Mouse (Mus musculus) lung, embryonic 15.5 days (tissue): ENCODE measurements at regions not wholly inside any gene's neighbourhood (a gene's known extent, or its start where the extent isn't known, plus 50 kb on each side); places are given as distances from the start of the nearest gene placed in this dataset.
"Not testable (repeated sequence)": the region's sequence is repeated elsewhere in the genome, so short reads cannot be mapped to it uniquely, and the experiment has no call there.

Source experiments
- ATAC-seq: fragments of 200-750 bp; cut with Nextera tagmentation; 2 replicates; pipeline ENCODE4 v1.8.0; 2017; ENCODE audit warnings: moderate number of reproducible peaks, borderline replicate concordance; ENCODE audit not compliant: low FRiP score, low TSS enrichment; ENCODE audit errors: extremely low read depth
- H3K27ac ChIP-seq: fragments of 300-500 bp; sonication (generic); 2 replicates; pipeline ENCODE4 v1.5.1; 2015; ENCODE audit warnings: moderate library complexity, mild to moderate bottlenecking, inconsistent platforms
- H3K27me3 ChIP-seq: fragments of 300-500 bp; sonication (generic); 2 replicates; pipeline ENCODE4 v1.6.1; 2015; ENCODE audit warnings: inconsistent platforms
- H3K36me3 ChIP-seq: fragments of 300-500 bp; sonication (generic); 2 replicates; pipeline ENCODE4 v1.6.1; 2015; ENCODE audit warnings: inconsistent platforms
- H3K4me1 ChIP-seq: fragments of 300-500 bp; sonication (generic); 2 replicates; pipeline ENCODE4 v1.6.1; 2015; ENCODE audit warnings: inconsistent platforms
- H3K4me2 ChIP-seq: fragments of 300-500 bp; sonication (generic); 2 replicates; pipeline ENCODE4 v1.6.1; 2015; ENCODE audit warnings: inconsistent platforms, mild to moderate bottlenecking, moderate library complexity
- H3K4me3 ChIP-seq: fragments of 300-500 bp; sonication (generic); 2 replicates; pipeline ENCODE4 v1.5.1; 2015; ENCODE audit warnings: mild to moderate bottlenecking, inconsistent platforms
- H3K9ac ChIP-seq: fragments of 300-500 bp; sonication (generic); 2 replicates; pipeline ENCODE4 v1.6.1; 2015; ENCODE audit warnings: inconsistent platforms
- H3K9me3 ChIP-seq: fragments of 300-500 bp; sonication (generic); 2 replicates; pipeline ENCODE4 v1.6.1; 2016; ENCODE audit warnings: inconsistent platforms
- WGBS: fragments of 180-500 bp; shearing (Covaris S2); methylation state at CpG from one replicate; pipeline ENCODE4 v1.1.7; 2015; 5-methylcytosine and 5-hydroxymethylcytosine counted together

GRCm38 (mm10) chr4:3497392-3497791 lies 312.2 kb upstream of the Vmn1r3 start:
- H3K4me1 ChIP-seq, H3K27me3 ChIP-seq, H3K4me3 ChIP-seq, H3K27ac ChIP-seq, H3K36me3 ChIP-seq, H3K4me2 ChIP-seq, H3K9ac ChIP-seq, ATAC-seq, H3K9me3 ChIP-seq: not testable (repeated sequence)
- no CpG with 5 or more reads among the region's 3 CpGs for WGBS

GRCm38 (mm10) chr4:3495987-3496386 lies 310.8 kb upstream of the Vmn1r3 start:
- not testable (repeated sequence) for H3K27ac ChIP-seq, H3K9me3 ChIP-seq, H3K4me3 ChIP-seq, H3K4me1 ChIP-seq, H3K36me3 ChIP-seq, H3K9ac ChIP-seq, H3K27me3 ChIP-seq, H3K4me2 ChIP-seq, ATAC-seq
- WGBS, result 57% methylated on average over 1 of the region's 1 CpGs

- not testable (repeated sequence) for H3K4me2 ChIP-seq, H3K4me3 ChIP-seq, H3K9me3 ChIP-seq, H3K27ac ChIP-seq, ATAC-seq, H3K36me3 ChIP-seq, H3K9ac ChIP-seq, H3K4me1 ChIP-seq, H3K27me3 ChIP-seq
- no CpG with 5 or more reads among the region's 5 CpGs for WGBS
Observed at GRCm38 (mm10) chr4:3494123-3494681, 309.0 kb upstream of the Vmn1r3 start.

- H3K36me3 ChIP-seq, H3K4me3 ChIP-seq, ATAC-seq, H3K27ac ChIP-seq, H3K4me2 ChIP-seq, H3K4me1 ChIP-seq, H3K9ac ChIP-seq, H3K27me3 ChIP-seq, H3K9me3 ChIP-seq: not testable (repeated sequence)
- WGBS, result no CpG with 5 or more reads among the region's 5 CpGs
Observed at GRCm38 (mm10) chr4:3490901-3491300, 305.7 kb upstream of the Vmn1r3 start.

GRCm38 (mm10) chr4:3482092-3482491 lies 296.9 kb upstream of the Vmn1r3 start:
- Histone ChIP-seq H3K4me3 (no peak overlapping the region), H3K36me3 (no peaks in the 10 kb centered on the region), H3K9ac (no peak overlapping the region), H3K9me3 (no peaks in the 10 kb centered on the region), H3K4me1 (no peaks in the 10 kb centered on the region), H3K27me3 (no peaks in the 10 kb centered on the region), H3K4me2 (no peak overlapping the region), H3K27ac (no peak overlapping the region)
- WGBS, result 79% methylated on average over 2 of the region's 2 CpGs
- ATAC-seq, result no peak

- Histone ChIP-seq H3K4me3 (no peak overlapping the region), H3K27me3 (no peaks in the 10 kb centered on the region), H3K9me3 (no peaks in the 10 kb centered on the region), H3K36me3 (no peaks in the 10 kb centered on the region), H3K4me2 (no peak overlapping the region), H3K4me1 (no peaks in the 10 kb centered on the region), H3K9ac (no peak overlapping the region), H3K27ac (no peak overlapping the region)
- 91% methylated on average over 12 of the region's 12 CpGs for WGBS
- ATAC-seq, result no peak
Observed at GRCm38 (mm10) chr4:3456773-3457172, 271.6 kb upstream of the Vmn1r3 start.

- H3K4me3 ChIP-seq, H3K4me2 ChIP-seq, H3K9me3 ChIP-seq, H3K36me3 ChIP-seq, H3K27ac ChIP-seq, ATAC-seq, H3K4me1 ChIP-seq, H3K9ac ChIP-seq, H3K27me3 ChIP-seq: not testable (repeated sequence)
- WGBS, result 86% methylated on average over 2 of the region's 2 CpGs
Observed at GRCm38 (mm10) chr4:3437380-3437779, 252.2 kb upstream of the Vmn1r3 start.

- Histone ChIP-seq H3K9ac (no peak overlapping the region), H3K9me3 (no peaks in the 10 kb centered on the region), H3K36me3 (no peaks in the 10 kb centered on the region), H3K27me3 (no peaks in the 10 kb centered on the region), H3K4me3 (no peak overlapping the region), H3K4me1 (no peaks in the 10 kb centered on the region), H3K27ac (no peak overlapping the region), H3K4me2 (no peak overlapping the region)
- no peak for ATAC-seq
- WGBS, result 49% methylated on average over 3 of the region's 3 CpGs
Observed at GRCm38 (mm10) chr4:3427968-3428367, 242.8 kb upstream of the Vmn1r3 start.

GRCm38 (mm10) chr4:3419920-3420499 lies 234.9 kb upstream of the Vmn1r3 start:
- 22% methylated on average over 3 of the region's 3 CpGs for WGBS
- no peak overlapping the region for H3K4me3 ChIP-seq
- no peak for ATAC-seq

GRCm38 (mm10) chr4:3416670-3417069 lies 231.5 kb upstream of the Vmn1r3 start:
- no peaks in the 10 kb centered on the region for H3K4me1 ChIP-seq
- H3K4me2 ChIP-seq, result no peak overlapping the region
- H3K9me3 ChIP-seq, result no peaks in the 10 kb centered on the region
- no peak overlapping the region for H3K27ac ChIP-seq
- H3K4me3 ChIP-seq, result no peak overlapping the region
- 77% methylated on average over 5 of the region's 5 CpGs for WGBS
- ATAC-seq, result no peak
- no peak overlapping the region for H3K9ac ChIP-seq
- H3K36me3 ChIP-seq, result no peaks in the 10 kb centered on the region
- H3K27me3 ChIP-seq, result no peaks in the 10 kb centered on the region

More at GRCm38 (mm10) chr4:3419920-3420499, 234.9 kb upstream of the Vmn1r3 start:
- no peaks in the 10 kb centered on the region for H3K4me1 ChIP-seq
- no peak overlapping the region for H3K27ac ChIP-seq
- H3K4me2 ChIP-seq, result no peak overlapping the region
- no peaks in the 10 kb centered on the region for H3K36me3 ChIP-seq
- H3K9ac ChIP-seq, result no peak overlapping the region
- no peaks in the 10 kb centered on the region for H3K27me3 ChIP-seq
- no peaks in the 10 kb centered on the region for H3K9me3 ChIP-seq

GRCm38 (mm10) chr4:3414442-3415022 lies 229.4 kb upstream of the Vmn1r3 start:
- not testable (repeated sequence) for H3K27me3 ChIP-seq, H3K27ac ChIP-seq, H3K4me3 ChIP-seq, H3K4me2 ChIP-seq, H3K9ac ChIP-seq, ATAC-seq, H3K36me3 ChIP-seq, H3K4me1 ChIP-seq, H3K9me3 ChIP-seq
- 19% methylated on average over 1 of the region's 1 CpGs for WGBS

- Histone ChIP-seq H3K4me1 (no peaks in the 10 kb centered on the region), H3K27me3 (no peaks in the 10 kb centered on the region), H3K9me3 (no peaks in the 10 kb centered on the region), H3K36me3 (no peaks in the 10 kb centered on the region), H3K4me2 (peak overlapping the region; percentile 24; the same call in 1 of the 2 replicates), H3K27ac (no peak overlapping the region), H3K4me3 (no peak overlapping the region), H3K9ac (no peak overlapping the region)
- WGBS, result 31% methylated on average over 15 of the region's 15 CpGs
- 0 out of 2 replicates have a peak, but pooled peaks have one; percentile 39 for ATAC-seq
Observed at GRCm38 (mm10) chr4:3413493-3414441, 228.6 kb upstream of the Vmn1r3 start.
